Comparison of ENCODE assay signal across 8 mouse cellular contexts in the genomic region with DNA sequence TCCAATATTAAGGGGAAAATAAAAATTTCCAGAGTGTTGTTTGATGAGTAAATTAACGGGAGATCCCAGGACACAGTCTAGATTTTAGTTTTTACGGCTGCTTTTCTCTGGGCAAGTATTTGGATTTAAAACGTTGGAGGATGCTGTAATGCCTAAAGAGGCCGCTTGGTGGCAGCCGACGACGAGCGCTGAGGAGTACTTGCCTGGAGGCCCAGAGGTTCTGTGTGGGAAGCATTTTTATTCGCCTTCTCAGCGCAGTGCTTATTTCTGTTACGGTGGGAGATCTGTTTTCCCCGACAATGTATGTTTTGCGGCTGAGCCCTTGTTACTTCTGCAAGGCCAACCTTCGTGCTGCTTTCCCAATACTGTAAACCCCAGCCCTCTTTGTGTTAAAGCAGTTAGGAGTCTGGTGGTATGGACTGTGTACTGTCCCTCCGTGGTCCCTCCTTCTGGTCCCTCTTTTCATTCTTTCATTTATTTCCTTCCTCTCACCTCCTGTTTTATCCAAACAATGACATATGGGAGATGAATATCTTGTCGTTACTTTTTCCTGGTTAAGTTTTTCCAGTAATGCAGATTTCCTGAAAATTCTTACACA.
DNase-seq lines count a peak whose midpoint lies in the region; ATAC-seq and TF ChIP-seq lines count a peak whose summit lies in the region.

No protein-coding gene starts in this region.

- no peaks in the 10 kb centered on the region for H3K4me1 ChIP-seq in heart, embryonic 14.5 days (ENCODE audit: control insufficient read depth in 2 of 2, insufficient read depth in 2 of 2, low read length in 2 of 2)
- H3K4me1 ChIP-seq in liver, embryonic 13.5 days (replicated peaks): no peaks in the 10 kb centered on the region
- H3K4me1 ChIP-seq in neural tube, embryonic 15.5 days: peaks cover 4% of the 10 kb centered on the region; the same call in 1 of the 2 replicates
- H3K4me1 ChIP-seq in thymus, adult 2 months (replicated peaks; ENCODE audit: control insufficient read depth, insufficient read depth, low read length): no peaks in the 10 kb centered on the region

- no peak overlapping the region for H3K9ac ChIP-seq in heart, embryonic 14.5 days (ENCODE audit: low read length)
- no peak overlapping the region for H3K9ac ChIP-seq in liver, embryonic 13.5 days
- no peak overlapping the region for H3K9ac ChIP-seq in neural tube, embryonic 15.5 days (replicated peaks)

- no peaks in the 10 kb centered on the region for H3K36me3 ChIP-seq in heart, embryonic 14.5 days (ENCODE audit: control insufficient read depth, insufficient read depth, low read length)
- no peaks in the 10 kb centered on the region for H3K36me3 ChIP-seq in liver, embryonic 13.5 days
- no peaks in the 10 kb centered on the region for H3K36me3 ChIP-seq in neural tube, embryonic 15.5 days
- H3K36me3 ChIP-seq in thymus, adult 2 months (ENCODE audit: control insufficient read depth, insufficient read depth, low read length): no peaks in the 10 kb centered on the region

- H3K4me3 ChIP-seq in heart, embryonic 14.5 days (ENCODE audit: control insufficient read depth in 1 of 2, insufficient read depth in 1 of 2, low read depth in 1 of 2, low read length in 2 of 2): no peak overlapping the region
- no peak overlapping the region for H3K4me3 ChIP-seq in liver, embryonic 13.5 days (replicated peaks)
- H3K4me3 ChIP-seq in neural tube, embryonic 15.5 days (replicated peaks): no peak overlapping the region
- no peak overlapping the region for H3K4me3 ChIP-seq in thymus, adult 2 months (ENCODE audit: control insufficient read depth, insufficient read depth, low read length)

- H3K9me3 ChIP-seq in heart, embryonic 14.5 days (ENCODE audit: control insufficient read depth, low read length): no peaks in the 10 kb centered on the region
- H3K9me3 ChIP-seq in liver, embryonic 13.5 days (replicated peaks): no peaks in the 10 kb centered on the region
- no peaks in the 10 kb centered on the region for H3K9me3 ChIP-seq in neural tube, embryonic 15.5 days (replicated peaks)

- no peak overlapping the region for H3K27ac ChIP-seq in heart, embryonic 14.5 days (replicated peaks in 1 of 2; ENCODE audit: control insufficient read depth in 1 of 2, insufficient read depth in 1 of 2, low read depth in 2 of 2, low read length in 2 of 2)
- no peak overlapping the region for H3K27ac ChIP-seq in liver, embryonic 13.5 days
- peak overlapping the region; percentile 42; the same call in 1 of the 2 replicates for H3K27ac ChIP-seq in neural tube, embryonic 15.5 days (replicated peaks)
- H3K27ac ChIP-seq in thymus, adult 2 months (ENCODE audit: control insufficient read depth, insufficient read depth, low read length): no peak overlapping the region

- no peak for TF ChIP-seq POLR2A in thymus, adult 2 months (IDR thresholded peaks at IDR 0.05; ENCODE audit: control insufficient read depth, extremely low read depth, insufficient read depth, low read length, poor library complexity)

- peak; percentile 81 for DNase-seq in 3T3-L1 (ENCODE audit: low read depth, low spot score)
- peak; percentile 67 to 71 for DNase-seq in adrenal gland, adult 18-20 months (ENCODE audit: low spot score in 2 of 2)
- DNase-seq in embryo, embryonic 11 days: peak; percentile 80
- peak; percentile 87 for DNase-seq in kidney, postnatal 10 days
- DNase-seq in liver, embryonic 13.5 days: peak; percentile 1
- peak; percentile 54 for DNase-seq in thymus, adult 2 months

- ATAC-seq in heart, embryonic 14.5 days (ENCODE audit: insufficient number of reproducible peaks, insufficient read depth, low FRiP score, low read depth): no peak
- ATAC-seq in liver, embryonic 13.5 days (ENCODE audit: low read depth): no peak
- peak; percentile 87 for ATAC-seq in neural tube, embryonic 15.5 days (ENCODE audit: low FRiP score)

- TF ChIP-seq CTCF in thymus, adult 2 months (IDR thresholded peaks at IDR 0.05; ENCODE audit: borderline replicate concordance, control insufficient read depth, extremely low read depth, insufficient read depth, low read length, poor library complexity): peak; percentile 66; the same call in 1 of the 2 replicates

- WGBS in heart, embryonic 14.5 days: 16% methylated on average over 16 of the region's 16 CpGs
- 18% methylated on average over 16 of the region's 16 CpGs for WGBS in liver, embryonic 13.5 days (ENCODE audit: insufficient replicate concordance)
- 12% methylated on average over 16 of the region's 16 CpGs for WGBS in neural tube, embryonic 15.5 days
- 11% methylated on average over 16 of the region's 16 CpGs for WGBS in thymus, adult 2 months

- H3K4me2 ChIP-seq in heart, embryonic 14.5 days (ENCODE audit: low read length): peak overlapping the region; percentile 35; the same call in 1 of the 2 replicates
- H3K4me2 ChIP-seq in liver, embryonic 13.5 days: no peak overlapping the region
- peak overlapping the region; percentile 30; the same call in 1 of the 2 replicates for H3K4me2 ChIP-seq in neural tube, embryonic 15.5 days

- no peaks in the 10 kb centered on the region for H3K27me3 ChIP-seq in heart, embryonic 14.5 days (ENCODE audit: control insufficient read depth, insufficient read depth, low read length)
- no peaks in the 10 kb centered on the region for H3K27me3 ChIP-seq in liver, embryonic 13.5 days
- H3K27me3 ChIP-seq in neural tube, embryonic 15.5 days (replicated peaks): no peaks in the 10 kb centered on the region; the same call in 1 of the 2 replicates
- no peaks in the 10 kb centered on the region for H3K27me3 ChIP-seq in thymus, adult 2 months (ENCODE audit: control insufficient read depth, insufficient read depth, low read length)

Comparison
In these comparisons a context has a peak if more than half of its experiments do, and no peak if none do; other contexts are left out.
1. DNase-seq: peak in every context shown above with its lines; median percentile 87 in kidney, postnatal 10 days; 81 in 3T3-L1; 80 in embryo, embryonic 11 days; 69 in adrenal gland, adult 18-20 months; 54 in thymus, adult 2 months; 1 in liver, embryonic 13.5 days.